Mouse (Mus musculus) erythroblast, embryonic 14.5 days (primary cell): ENCODE data around the gene Tmem254a.
"Not testable (repeated sequence)": the region's sequence is repeated elsewhere in the genome, so short reads cannot be mapped to it uniquely, and the experiment has no call there.

Source experiments
- GATA1 ChIP-seq: IDR thresholded peaks from 2 replicates; pipeline ENCODE4 v1.6.1; 2012; ENCODE audit warnings: low read length, inconsistent platforms, mixed read lengths
- TAL1 ChIP-seq: IDR thresholded peaks from 3 replicates; pipeline ENCODE4 v1.6.1; 2012; ENCODE audit warnings: low read length, inconsistent platforms, mixed read lengths

GRCm38 (mm10) chr14:25907272-25907671 lies 20.2 kb downstream of the Tmem254a start:
- TF ChIP-seq GATA1, TAL1: not testable (repeated sequence)
